7 mouse cellular contexts compared by ENCODE assay signal in the genomic region with DNA sequence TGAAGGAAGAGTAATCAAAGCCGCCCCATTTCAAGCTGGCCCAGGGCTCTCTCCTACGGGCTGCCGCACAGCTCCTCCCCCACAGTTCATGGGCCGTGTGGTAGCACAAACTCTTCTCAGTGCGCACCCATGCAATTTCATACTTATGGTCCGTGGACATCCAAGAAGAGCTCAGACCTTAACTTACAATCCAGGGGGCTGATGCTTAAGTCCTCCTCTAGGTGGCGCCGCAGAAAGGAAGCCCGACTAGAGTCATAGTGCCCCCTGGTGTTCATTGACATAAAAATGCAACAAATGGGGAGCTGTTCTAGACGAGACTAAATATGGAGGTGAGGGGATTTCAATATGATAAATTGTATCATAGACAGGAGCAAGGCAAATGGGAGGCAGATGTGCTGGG. TPM values are rescaled to one million over a fixed set of nuclear protein-coding genes. Genes with fewer than 3 reads are reported as not detected.
A peak's percentile ranks its signal among the peaks of the same experiment; 100 is the strongest.
DNase-seq lines count a peak whose midpoint lies in the region; ATAC-seq and TF ChIP-seq lines count a peak whose summit lies in the region.

No protein-coding gene starts in this region.

- H3K27me3 ChIP-seq in hindbrain, postnatal 0 days (ENCODE audit: insufficient read depth, low read length): no peaks in the 10 kb centered on the region

- no peaks in the 10 kb centered on the region for H3K9me3 ChIP-seq in hindbrain, postnatal 0 days (ENCODE audit: low read length)

- no peak for TF ChIP-seq POLR2A in lung, adult 2 months (IDR thresholded peaks at IDR 0.05; ENCODE audit: borderline replicate concordance, extremely low read depth, low read depth, low read length)

- H3K27ac ChIP-seq in hindbrain, postnatal 0 days: no peak overlapping the region

- ATAC-seq in hindbrain, postnatal 0 days: no peak

- 22% methylated on average over 10 of the region's 10 CpGs for WGBS in hindbrain, postnatal 0 days
- 19% methylated on average over 10 of the region's 10 CpGs for WGBS in lung, adult 2 months

- peak; percentile 98 for TF ChIP-seq CTCF in hindbrain, postnatal 0 days (IDR thresholded peaks at IDR 0.05; ENCODE audit: low read depth)
- TF ChIP-seq CTCF in lung, adult 2 months (IDR thresholded peaks at IDR 0.05; ENCODE audit: insufficient read depth, low read length): peak; percentile 89

- H3K4me3 ChIP-seq in hindbrain, postnatal 0 days (ENCODE audit: low read length): no peak overlapping the region
- no peak overlapping the region for H3K4me3 ChIP-seq in lung, adult 2 months (replicated peaks; ENCODE audit: extremely low read depth, low read depth, low read length)

- H3K9ac ChIP-seq in hindbrain, postnatal 0 days (replicated peaks; ENCODE audit: low read length): no peak overlapping the region

- H3K4me2 ChIP-seq in hindbrain, postnatal 0 days (ENCODE audit: low read depth, low read length): no peak overlapping the region

- peak; percentile 48 for DNase-seq in ovary, postnatal 14 days (ENCODE audit: low spot score)
- DNase-seq in ovary, adult 18-20 months (ENCODE audit: low spot score): no peak
- peak; percentile 38 for DNase-seq in WW6 (ENCODE audit: low read depth, low spot score)
- DNase-seq in cerebellum, adult 9-10 months: peak; percentile 69
- peak; percentile 91 for DNase-seq in hindbrain, postnatal 0 days (ENCODE audit: low spot score)
- DNase-seq in lung, adult 2 months: peak; percentile 32
- peak; percentile 89 for DNase-seq in skeletal muscle tissue, adult 2 months (ENCODE audit: low read depth, low spot score)

- H3K4me1 ChIP-seq in hindbrain, postnatal 0 days (ENCODE audit: insufficient read depth, low read length): no peaks in the 10 kb centered on the region
- no peaks in the 10 kb centered on the region for H3K4me1 ChIP-seq in lung, adult 2 months (ENCODE audit: control insufficient read depth, insufficient read depth, low read length)

- no peaks in the 10 kb centered on the region for H3K36me3 ChIP-seq in hindbrain, postnatal 0 days (ENCODE audit: insufficient read depth, low read length)

RNA-seq across cellular contexts. Expression of a gene that starts 5.1 kb away (rescaled TPM):
- 0.86 and 3.0 TPM in 2 replicates for total RNA-seq in hindbrain, postnatal 0 days (2014; rRNA removed)
- 1.1 and 1.6 TPM in 2 replicates for polyA plus RNA-seq in hindbrain, postnatal 0 days (2015; fragmentation: Nextera tagmentation; extraction: Ambion mirVana)
- 18.9 and 23.0 TPM in 2 replicates for polyA plus RNA-seq in lung, adult 2 months (2012; rRNA removed)

RNA-seq across cellular contexts. Expression of a gene that starts 33.3 kb away (rescaled TPM):
- total RNA-seq in hindbrain, postnatal 0 days (2014; rRNA removed): 1.7 and 1.9 TPM in 2 replicates
- 7.6 and 11.3 TPM in 2 replicates for polyA plus RNA-seq in hindbrain, postnatal 0 days (2015; fragmentation: Nextera tagmentation; extraction: Ambion mirVana)
- polyA plus RNA-seq in lung, adult 2 months (2012; rRNA removed): 6.2 TPM in 1 of 2 replicates, not detected in the other
